Mouse (Mus musculus) brown adipose tissue, adult 24 weeks (tissue): ENCODE data around the gene Polr3e. TPM values are rescaled to one million over a fixed set of nuclear protein-coding genes. Genes with fewer than 3 reads are reported as not detected.

ENCODE experiments used
- H3K27ac ChIP-seq: fragments of 200-500 bp; replicated peaks from 2 replicates; pipeline ENCODE4 v1.5.1; 2012; ENCODE audit warnings: low read depth, mild to moderate bottlenecking, low read length
- H3K4me1 ChIP-seq: fragments of 200-500 bp; 2 replicates; pipeline ENCODE4 v1.6.1; 2012; ENCODE audit warnings: low read length, mixed read lengths; ENCODE audit not compliant: control insufficient read depth, insufficient read depth, insufficient read length
- H3K4me3 ChIP-seq: fragments of 200-500 bp; 2 replicates; pipeline ENCODE4 v1.5.1; 2012; ENCODE audit warnings: low read depth, mild to moderate bottlenecking, low read length, moderate library complexity; ENCODE audit not compliant: insufficient read depth
- polyA plus RNA-seq: library from polyadenylated mRNA; stranded (reverse); fragments of >200 nt; gene quantifications from 2 replicates; pipeline ENCODE4 v1.2.4, GENCODE M21; 2012; ENCODE audit not compliant: missing spikeins, insufficient read depth, insufficient read length

The Polr3e gene
- polyA plus RNA-seq, 1 experiment, result 7.9 TPM

GRCm38 (mm10) chr7:120980931-120981924 is 63.7 kb downstream of the Polr3e start:
- H3K27ac ChIP-seq, result no peak overlapping the region

GRCm38 (mm10) chr7:120982200-120982841 is 64.8 kb downstream of the Polr3e start, which contains the start of the genes Cdr2 and Mfsd13b:
Gene Cdr2 (minus strand): TSS chr7:120982312.
Gene Mfsd13b (plus strand): TSS chr7:120982509.
- Histone ChIP-seq H3K4me3 (peak within 1 kb of the TSS; percentile 75), H3K4me1 (peaks cover 4% of the 10 kb centered on the region; the same call in 1 of the 2 replicates), H3K27ac (peak within 1 kb of the TSS; percentile 91)

More at GRCm38 (mm10) chr7:120980931-120981924, 63.7 kb downstream of the Polr3e start:
- H3K4me1 ChIP-seq, result peaks cover 4% of the 10 kb centered on the region; the same call in 1 of the 2 replicates
- peak overlapping the region; percentile 73 for H3K4me3 ChIP-seq

- Histone ChIP-seq H3K4me1 (peaks cover 4% of the 10 kb centered on the region; the same call in 1 of the 2 replicates), H3K27ac (peak overlapping the region; percentile 91), H3K4me3 (peak overlapping the region; percentile 75)
These were observed 65.4 kb downstream of the Polr3e start for GRCm38 (mm10) chr7:120982968-120983367.

DNA sequence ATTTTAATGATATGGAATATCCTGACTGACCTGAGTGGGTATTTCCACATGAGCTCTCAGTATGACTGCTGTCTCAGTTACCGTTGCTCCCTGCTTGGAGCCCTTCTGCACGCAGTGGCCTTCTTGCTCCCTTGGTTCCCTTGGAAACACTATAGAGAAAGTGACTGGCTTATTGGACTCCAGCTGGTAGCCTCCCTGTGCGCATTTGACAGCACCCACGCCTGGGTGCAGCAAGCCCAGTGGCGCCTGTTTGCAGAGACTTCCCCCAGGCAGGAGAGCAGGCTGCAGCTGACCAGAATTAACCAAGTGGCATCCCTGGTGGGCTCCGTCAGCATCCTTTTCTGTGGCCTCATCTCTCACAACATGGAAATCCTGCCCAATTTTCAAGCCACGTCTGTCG is 73.6 kb downstream of the Polr3e start:
- Histone ChIP-seq H3K4me1 (no peaks in the 10 kb centered on the region), H3K27ac (no peak overlapping the region), H3K4me3 (no peak overlapping the region)

Other genes starting within 250 kb of the Polr3e start
- gene Pdzd9, start 247.4 kb upstream of the Polr3e start, polyA plus RNA-seq, result 0.95 and 1.5 TPM in 2 replicates
- 20.5 and 20.6 TPM in 2 replicates for gene Mosmo, start 240.1 kb upstream of the Polr3e start, polyA plus RNA-seq
- gene Vwa3a, start 178.4 kb upstream of the Polr3e start, polyA plus RNA-seq, result 1.3 and 1.7 TPM in 2 replicates
- gene Gm5737, start 105.4 kb upstream of the Polr3e start, polyA plus RNA-seq, result not detected in 2 replicates
- gene Eef2k, start 74.9 kb upstream of the Polr3e start, polyA plus RNA-seq, result 3.5 and 5.0 TPM in 2 replicates
- 6.5 and 8.6 TPM in 2 replicates for gene Cdr2, start 64.6 kb downstream of the Polr3e start, polyA plus RNA-seq
- not detected in 2 replicates for gene Mfsd13b, start 64.8 kb downstream of the Polr3e start, polyA plus RNA-seq
- gene Mettl9, start 116.7 kb downstream of the Polr3e start, polyA plus RNA-seq, result 60.4 and 82.4 TPM in 2 replicates
- gene Igsf6, start 156.8 kb downstream of the Polr3e start, polyA plus RNA-seq, result 2.6 and 2.7 TPM in 2 replicates
- not detected in 2 replicates for gene Otoa, start 163.9 kb downstream of the Polr3e start, polyA plus RNA-seq